In the genomic region with DNA sequence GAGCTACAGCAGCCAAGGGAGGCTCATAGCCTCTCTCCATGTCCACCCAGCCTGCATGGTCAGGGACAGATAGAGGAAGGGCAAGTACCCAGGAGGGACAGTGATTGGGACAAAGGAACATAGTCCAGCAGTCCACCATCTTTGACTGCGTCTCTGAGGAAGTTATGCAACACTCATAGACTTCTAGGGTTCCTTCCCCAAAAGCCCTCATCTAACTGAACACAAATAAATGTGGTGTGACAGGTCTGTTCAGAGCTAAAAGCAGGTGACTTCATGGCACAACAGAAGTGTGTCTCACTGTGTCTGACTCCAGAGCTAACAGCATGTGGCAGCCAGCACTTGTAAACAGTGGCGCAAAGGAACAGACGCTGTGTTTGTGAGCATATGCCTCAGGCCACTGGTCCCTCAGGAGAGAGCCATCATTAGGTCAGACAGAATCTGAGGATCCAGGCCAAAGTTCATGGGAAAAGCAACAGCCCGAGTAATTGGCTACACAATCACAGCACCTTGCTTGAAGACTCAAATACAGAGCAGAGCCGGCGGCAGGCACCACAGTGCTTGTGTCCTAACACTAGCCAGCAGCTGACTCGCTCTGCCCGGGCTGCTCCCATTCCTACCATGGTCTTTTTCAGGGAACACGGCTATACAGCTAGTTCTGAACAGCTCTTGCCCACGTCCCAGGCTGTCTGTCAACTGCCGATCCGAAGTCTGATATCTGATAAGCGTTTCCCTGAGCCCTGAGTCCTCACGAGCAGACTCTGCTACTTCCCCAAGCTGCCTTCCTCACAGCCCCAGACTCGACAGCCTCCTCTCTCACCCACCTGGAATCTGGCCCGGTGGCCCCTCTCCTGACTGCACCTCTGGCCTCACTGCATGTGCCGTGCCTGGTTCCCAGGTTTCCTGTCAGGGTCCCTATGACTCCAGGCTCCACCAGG, we compare ENCODE assay signal across 11 mouse cellular contexts. TPM values are rescaled to one million over a fixed set of nuclear protein-coding genes. Genes with fewer than 3 reads are reported as not detected.
DNase-seq lines count a peak whose midpoint lies in the region; ATAC-seq and TF ChIP-seq lines count a peak whose summit lies in the region.
"Had no signal": no experiment of that assay in that cellular context is flagged by ENCODE, and none has a peak within 500 bp of the region (broad histone marks: within the 10 kb centered on the region; RNA-seq: fewer than 3 reads in every experiment).

No protein-coding gene starts in this region.

- WGBS in forebrain, embryonic 12.5 days: 80% methylated on average over 17 of the region's 17 CpGs

- no peak for TF ChIP-seq CTCF in layer of hippocampus, adult 2 months (conservative IDR thresholded peaks at IDR 0.05)

- 0 out of 2 replicates have a peak overlapping the region, but pooled peaks have one; percentile 18 for H3K27ac ChIP-seq in layer of hippocampus, adult 2 months
- H3K27ac ChIP-seq in forebrain, embryonic 12.5 days: no peak overlapping the region
- H3K27ac ChIP-seq: embryonic facial prominence, embryonic 15.5 days had no signal

- no peaks in the 10 kb centered on the region for H3K4me1 ChIP-seq in forebrain, embryonic 12.5 days
- H3K4me1 ChIP-seq: embryonic facial prominence, embryonic 15.5 days had no signal

- no peaks in the 10 kb centered on the region for H3K27me3 ChIP-seq in forebrain, embryonic 12.5 days
- H3K27me3 ChIP-seq: embryonic facial prominence, embryonic 15.5 days had no signal

- H3K4me3 ChIP-seq in layer of hippocampus, adult 2 months: no peak overlapping the region
- H3K4me3 ChIP-seq in forebrain, embryonic 12.5 days (replicated peaks): no peak overlapping the region
- H3K4me3 ChIP-seq: embryonic facial prominence, embryonic 15.5 days had no signal

- no peak overlapping the region for H3K9ac ChIP-seq in forebrain, embryonic 12.5 days
- H3K9ac ChIP-seq: embryonic facial prominence, embryonic 15.5 days had no signal

- no peak overlapping the region for H3K4me2 ChIP-seq in forebrain, embryonic 12.5 days
- H3K4me2 ChIP-seq: embryonic facial prominence, embryonic 15.5 days had no signal

- no peaks in the 10 kb centered on the region for H3K9me3 ChIP-seq in forebrain, embryonic 12.5 days
- H3K9me3 ChIP-seq: embryonic facial prominence, embryonic 15.5 days had no signal

- peaks cover 82% of the 10 kb centered on the region for H3K36me3 ChIP-seq in forebrain, embryonic 12.5 days (replicated peaks)

- DNase-seq in adrenal gland, postnatal 10 days: peak; percentile 56
- DNase-seq in adrenal gland, adult 8-10 months: no peak
- DNase-seq in layer of hippocampus, adult 2 months (ENCODE audit: low spot score in 2 of 2): no peak
- no peak for DNase-seq in layer of hippocampus, adult 9-11 months
- DNase-seq in left cerebral cortex, adult 11 months (ENCODE audit: low spot score): no peak
- DNase-seq: cerebellum, adult 11-12 months had no signal

- 0 out of 2 replicates have a peak, but pooled peaks have one; percentile 26 for ATAC-seq in erythroid progenitor cell, adult 5-6 weeks (replicated peaks; ENCODE audit: low FRiP score, poor library complexity, severe bottlenecking)
- ATAC-seq in megakaryocyte-erythroid progenitor cell, adult 5-6 weeks (replicated peaks; ENCODE audit: low FRiP score, low TSS enrichment, poor library complexity, severe bottlenecking): 0 out of 2 replicates have a peak, but pooled peaks have one; percentile 20
- ATAC-seq in forebrain, embryonic 12.5 days (ENCODE audit: low FRiP score): no peak
- ATAC-seq: hindbrain, embryonic 16.5 days had no signal

RNA-seq across cellular contexts. Expression of gene Sprtn, which starts 14.5 kb away (rescaled TPM):
- total RNA-seq in adrenal gland, postnatal 10 days (2021): 10 to 100 TPM; 20.2 to 21.3 TPM
- 10 to 100 TPM; 19.4 to 23.6 (median 21.5) TPM for total RNA-seq in adrenal gland, adult 8-10 months (2022)
- total RNA-seq in layer of hippocampus, adult 2 months (2021): 10 to 100 TPM; 16.8 to 17.6 TPM
- 15.9 and 17.7 TPM in 2 replicates for total RNA-seq in erythroid progenitor cell, adult 5-6 weeks (2015; ENCODE audit: low replicate concordance)
- 16.6 and 20.2 TPM in 2 replicates for total RNA-seq in erythroid progenitor cell, adult 5-6 weeks (2017; ENCODE audit: low replicate concordance)
- 21.6 and 29.3 TPM in 2 replicates for total RNA-seq in megakaryocyte-erythroid progenitor cell, adult 5-6 weeks (2014; fragmentation: Nextera tagmentation)
- total RNA-seq in megakaryocyte-erythroid progenitor cell, adult 5-6 weeks (2017): 21.5 and 21.7 TPM in 2 replicates
- 12.8 and 14.5 TPM in 2 replicates for polyA plus RNA-seq in forebrain, embryonic 12.5 days (2016; fragmentation: Nextera tagmentation; extraction: Ambion mirVana)

RNA-seq across cellular contexts. Expression of gene Exoc8, which starts 14.7 kb away (rescaled TPM):
- 10 to 100 TPM; 21.0 to 21.1 TPM for total RNA-seq in adrenal gland, postnatal 10 days (2021)
- total RNA-seq in adrenal gland, adult 8-10 months (2022): 10 to 100 TPM; 22.1 to 28.1 (median 25.0) TPM
- total RNA-seq in layer of hippocampus, adult 2 months (2021): 10 to 100 TPM; 35.6 TPM
- 1.8 and 7.1 TPM in 2 replicates for total RNA-seq in erythroid progenitor cell, adult 5-6 weeks (2015; ENCODE audit: low replicate concordance)
- total RNA-seq in erythroid progenitor cell, adult 5-6 weeks (2017; ENCODE audit: low replicate concordance): 7.9 and 11.4 TPM in 2 replicates
- 10.5 and 12.0 TPM in 2 replicates for total RNA-seq in megakaryocyte-erythroid progenitor cell, adult 5-6 weeks (2014; fragmentation: Nextera tagmentation)
- total RNA-seq in megakaryocyte-erythroid progenitor cell, adult 5-6 weeks (2017): 11.8 and 14.8 TPM in 2 replicates
- polyA plus RNA-seq in forebrain, embryonic 12.5 days (2016; fragmentation: Nextera tagmentation; extraction: Ambion mirVana): 15.0 and 15.3 TPM in 2 replicates

RNA-seq across cellular contexts. Expression of gene Egln1, which starts 36.9 kb away (rescaled TPM):
- 10 to 100 TPM; 66.9 to 73.0 TPM for total RNA-seq in adrenal gland, postnatal 10 days (2021)
- 10 to 100 TPM; 48.2 to 56.7 (median 50.9) TPM for total RNA-seq in adrenal gland, adult 8-10 months (2022)
- total RNA-seq in layer of hippocampus, adult 2 months (2021): 10 to 100 TPM; 60.3 to 65.9 TPM
- total RNA-seq in erythroid progenitor cell, adult 5-6 weeks (2015; ENCODE audit: low replicate concordance): 2.5 and 5.4 TPM in 2 replicates
- total RNA-seq in erythroid progenitor cell, adult 5-6 weeks (2017; ENCODE audit: low replicate concordance): 2.2 and 2.9 TPM in 2 replicates
- 12.8 and 16.6 TPM in 2 replicates for total RNA-seq in megakaryocyte-erythroid progenitor cell, adult 5-6 weeks (2014; fragmentation: Nextera tagmentation)
- total RNA-seq in megakaryocyte-erythroid progenitor cell, adult 5-6 weeks (2017): 11.7 and 13.6 TPM in 2 replicates
- polyA plus RNA-seq in forebrain, embryonic 12.5 days (2016; fragmentation: Nextera tagmentation; extraction: Ambion mirVana): 19.5 and 20.0 TPM in 2 replicates

RNA-seq across cellular contexts. Expression of gene 2810004N23Rik, which starts 49.3 kb away (rescaled TPM):
- 10 to 100 TPM; 23.6 to 27.4 TPM for total RNA-seq in adrenal gland, postnatal 10 days (2021)
- total RNA-seq in adrenal gland, adult 8-10 months (2022): 10 to 100 TPM; 27.5 to 31.3 (median 29.2) TPM
- 10 to 100 TPM; 21.8 to 24.8 TPM for total RNA-seq in layer of hippocampus, adult 2 months (2021)
- 4.0 and 5.4 TPM in 2 replicates for total RNA-seq in erythroid progenitor cell, adult 5-6 weeks (2015; ENCODE audit: low replicate concordance)
- total RNA-seq in erythroid progenitor cell, adult 5-6 weeks (2017; ENCODE audit: low replicate concordance): 5.7 and 7.4 TPM in 2 replicates
- total RNA-seq in megakaryocyte-erythroid progenitor cell, adult 5-6 weeks (2014; fragmentation: Nextera tagmentation): 55.2 and 62.5 TPM in 2 replicates
- 88.0 and 94.9 TPM in 2 replicates for total RNA-seq in megakaryocyte-erythroid progenitor cell, adult 5-6 weeks (2017)
- 53.8 and 55.3 TPM in 2 replicates for polyA plus RNA-seq in forebrain, embryonic 12.5 days (2016; fragmentation: Nextera tagmentation; extraction: Ambion mirVana)

RNA-seq across cellular contexts. Expression of gene Gnpat, which starts 49.4 kb away (rescaled TPM):
- total RNA-seq in adrenal gland, postnatal 10 days (2021): 100 to 1,000 TPM; 126 to 173 TPM
- total RNA-seq in adrenal gland, adult 8-10 months (2022): 100 to 1,000 TPM in 3 of 4 experiments, 10 to 100 TPM in 1; 93.8 to 131 (median 107) TPM
- total RNA-seq in layer of hippocampus, adult 2 months (2021): 10 to 100 TPM; 64.3 to 68.0 TPM
- 35.2 and 40.4 TPM in 2 replicates for total RNA-seq in erythroid progenitor cell, adult 5-6 weeks (2015; ENCODE audit: low replicate concordance)
- 22.5 and 31.8 TPM in 2 replicates for total RNA-seq in erythroid progenitor cell, adult 5-6 weeks (2017; ENCODE audit: low replicate concordance)
- total RNA-seq in megakaryocyte-erythroid progenitor cell, adult 5-6 weeks (2014; fragmentation: Nextera tagmentation): 96.0 and 98.2 TPM in 2 replicates
- total RNA-seq in megakaryocyte-erythroid progenitor cell, adult 5-6 weeks (2017): 51.5 and 55.6 TPM in 2 replicates
- 130 and 131 TPM in 2 replicates for polyA plus RNA-seq in forebrain, embryonic 12.5 days (2016; fragmentation: Nextera tagmentation; extraction: Ambion mirVana)
